Mouse (Mus musculus): ENCODE results near the gene Ttll5.

GRCm38 (mm10) chr12:86105546-86105945 lies 281.1 kb downstream of the Ttll5 start:
- TF ChIP-seq CTCF (IDR thresholded peaks at IDR 0.05; ENCODE audit: extremely low read depth, insufficient read length, insufficient replicate concordance, low read depth, low read length) = no peak
- no peak for TF ChIP-seq POLR2A (IDR thresholded peaks at IDR 0.05; ENCODE audit: low read depth, low read length)

Measured in small intestine, adult 2 months (tissue).